Comparison of ENCODE assay signal across 10 mouse cellular contexts in genomic region chr13:75940791-75941517, GRCm38 (mm10). TPM values are rescaled to one million over a fixed set of nuclear protein-coding genes. Genes with fewer than 3 reads are reported as not detected.
DNase-seq lines count a peak whose midpoint lies in the region; ATAC-seq and TF ChIP-seq lines count a peak whose summit lies in the region.
"Had no signal": no experiment of that assay in that cellular context is flagged by ENCODE, and none has a peak within 500 bp of the region (broad histone marks: within the 10 kb centered on the region; RNA-seq: fewer than 3 reads in every experiment).

No protein-coding gene starts in this region.

- peak; percentile 26 for DNase-seq in gastrocnemius, adult 18-20 months (ENCODE audit: low spot score)
- no peak for DNase-seq in gastrocnemius, postnatal 36 days
- DNase-seq in adipocyte (ENCODE audit: low spot score) (peak; percentile 52), MN1 (ENCODE audit: low spot score) (no peak)
- no peak for DNase-seq in heart, postnatal 0 days (ENCODE audit: low spot score)
- DNase-seq in retina, postnatal 1 day = no peak
- DNase-seq in layer of hippocampus, postnatal 14 days (ENCODE audit: low spot score in 2 of 2) = no peak
- DNase-seq: adrenal gland, postnatal 25 days had no signal

- H3K27me3 ChIP-seq in heart, postnatal 0 days (ENCODE audit: control insufficient read depth, insufficient read depth, low read length) = no peaks in the 10 kb centered on the region
- no peaks in the 10 kb centered on the region for H3K27me3 ChIP-seq in limb, embryonic 13.5 days

- no peak for ATAC-seq in heart, postnatal 0 days (ENCODE audit: insufficient read depth, low read depth)
- no peak for ATAC-seq in limb, embryonic 13.5 days (ENCODE audit: low FRiP score, low read depth)

- H3K4me3 ChIP-seq in heart, postnatal 0 days (ENCODE audit: low read depth, low read length) = no peak overlapping the region
- peak overlapping the region; percentile 30 for H3K4me3 ChIP-seq in limb, embryonic 13.5 days

- peaks cover 12% of the 10 kb centered on the region for H3K4me1 ChIP-seq in heart, postnatal 0 days (ENCODE audit: control insufficient read depth, insufficient read depth)
- peaks cover 21% of the 10 kb centered on the region for H3K4me1 ChIP-seq in limb, embryonic 13.5 days

- no peaks in the 10 kb centered on the region for H3K9me3 ChIP-seq in heart, postnatal 0 days (replicated peaks; ENCODE audit: control insufficient read depth, low read length)
- no peaks in the 10 kb centered on the region for H3K9me3 ChIP-seq in limb, embryonic 13.5 days

- no peak overlapping the region for H3K27ac ChIP-seq in heart, postnatal 0 days (ENCODE audit: low read depth)
- H3K27ac ChIP-seq in limb, embryonic 13.5 days = no peak overlapping the region

- peaks cover 22% of the 10 kb centered on the region for H3K36me3 ChIP-seq in heart, postnatal 0 days (replicated peaks; ENCODE audit: control insufficient read depth, insufficient read depth, low read length)
- H3K36me3 ChIP-seq in limb, embryonic 13.5 days = peaks cover 27% of the 10 kb centered on the region

- WGBS in heart, postnatal 0 days = 71% methylated on average over 2 of the region's 2 CpGs
- WGBS in limb, embryonic 13.5 days = 59% methylated on average over 2 of the region's 2 CpGs

- TF ChIP-seq EP300 in heart, postnatal 0 days (IDR thresholded peaks at IDR 0.05; ENCODE audit: low read depth) = no peak

- intact Hi-C loops in gastrocnemius, postnatal 36 days (cut with DNase I) = no loop called here

- peak overlapping the region; percentile 30; the same call in 1 of the 2 replicates for H3K4me2 ChIP-seq in heart, postnatal 0 days (ENCODE audit: low read depth, low read length)
- H3K4me2 ChIP-seq in limb, embryonic 13.5 days (replicated peaks) = peak overlapping the region; percentile 56
- H3K4me2 ChIP-seq: liver, embryonic 11.5 days had no signal

- no peak overlapping the region for H3K9ac ChIP-seq in heart, postnatal 0 days (replicated peaks; ENCODE audit: low read depth, low read length)
- no peak overlapping the region for H3K9ac ChIP-seq in limb, embryonic 13.5 days

- TF ChIP-seq CTCF in heart, postnatal 0 days (IDR thresholded peaks at IDR 0.05; ENCODE audit: low read depth) = no peak

RNA-seq across cellular contexts. Expression of gene Rhobtb3, which starts 2.8 kb away (rescaled TPM):
- 10 to 100 TPM; 15.4 to 19.0 TPM for total RNA-seq in gastrocnemius, adult 18-20 months (2021)
- 10 to 100 TPM; 11.3 to 15.8 TPM for total RNA-seq in gastrocnemius, postnatal 36 days (2021)
- total RNA-seq in heart, postnatal 0 days (2014; rRNA removed; ENCODE audit: low replicate concordance) = 27.1 and 29.8 TPM in 2 replicates
- 12.9 and 13.7 TPM in 2 replicates for polyA plus RNA-seq in heart, postnatal 0 days (2015; fragmentation: Nextera tagmentation; extraction: Ambion mirVana)
- polyA plus RNA-seq in limb, embryonic 13.5 days (2015; fragmentation: Nextera tagmentation; extraction: Ambion mirVana) = 51.2 and 51.3 TPM in 2 replicates
- 10 to 100 TPM; 21.3 to 22.6 TPM for total RNA-seq in layer of hippocampus, postnatal 14 days (2021)

RNA-seq across cellular contexts. Expression of gene Spata9, which starts 26.0 kb away (rescaled TPM):
- not detected for total RNA-seq in gastrocnemius, adult 18-20 months (2021)
- total RNA-seq in gastrocnemius, postnatal 36 days (2021) = not detected
- total RNA-seq in heart, postnatal 0 days (2014; rRNA removed; ENCODE audit: low replicate concordance) = not detected in 2 replicates
- 0.22 and 0.52 TPM in 2 replicates for polyA plus RNA-seq in heart, postnatal 0 days (2015; fragmentation: Nextera tagmentation; extraction: Ambion mirVana)
- polyA plus RNA-seq in limb, embryonic 13.5 days (2015; fragmentation: Nextera tagmentation; extraction: Ambion mirVana) = 0.84 and 0.93 TPM in 2 replicates
- total RNA-seq in layer of hippocampus, postnatal 14 days (2021) = under 1 TPM in 1 of 2 experiments, not detected in 1; 0.60 TPM
- total RNA-seq: adrenal gland, postnatal 25 days had no signal

Comparison
In these comparisons a context has a peak if more than half of its experiments do, and no peak if none do; other contexts are left out.
1. DNase-seq: peak in gastrocnemius, adult 18-20 months (single experiment) and adipocyte (single experiment); none in gastrocnemius, postnatal 36 days (0 of 2), heart, postnatal 0 days (single experiment), retina, postnatal 1 day (single experiment), layer of hippocampus, postnatal 14 days (0 of 2) and MN1 (single experiment).